Mouse (Mus musculus): Measurements from ENCODE around the gene Rassf7.

- no peak for TF ChIP-seq CTCF (IDR thresholded peaks at IDR 0.05; ENCODE audit: extremely low read depth, insufficient read length, insufficient replicate concordance, low read depth, low read length)
- no peak for TF ChIP-seq POLR2A (IDR thresholded peaks at IDR 0.05; ENCODE audit: low read depth, low read length)
Observed at GRCm38 (mm10) chr7:141256159-141256558, 40.5 kb downstream of the Rassf7 start.
